Mouse (Mus musculus) bone marrow, adult 2 months (tissue): Measurements from ENCODE around the gene Copa.

ENCODE experiments used
- CTCF ChIP-seq: fragments of 200-500 bp; IDR thresholded peaks from 2 replicates; pipeline ENCODE4 v1.5.1; 2011; ENCODE audit warnings: low read length, control low read depth; ENCODE audit not compliant: control insufficient read depth, insufficient read depth
- POLR2A ChIP-seq: fragments of 200-500 bp; IDR thresholded peaks from 2 replicates; pipeline ENCODE4 v1.6.1; 2011; ENCODE audit warnings: low read depth, mild to moderate bottlenecking, control low read depth, low read length, borderline replicate concordance; ENCODE audit not compliant: control insufficient read depth

DNA sequence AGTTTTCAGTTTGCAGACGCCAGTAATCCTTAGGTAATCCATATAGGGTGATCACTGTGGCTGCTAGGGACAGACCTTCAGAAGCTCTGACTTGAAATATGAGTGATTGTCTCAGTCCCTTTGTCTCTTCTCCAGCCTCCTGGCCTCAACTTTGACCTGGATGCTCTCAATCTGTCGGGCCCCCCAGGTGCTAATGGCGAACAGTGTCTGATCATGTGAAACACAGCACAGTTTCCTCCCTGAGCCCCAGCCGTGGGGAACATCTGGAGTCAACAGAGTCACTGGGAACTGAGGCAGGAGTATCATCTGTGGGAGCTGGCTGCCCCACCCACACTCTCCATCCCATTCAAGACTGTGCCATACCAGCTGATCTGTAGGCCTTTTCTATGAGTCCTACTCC, 51.7 kb downstream of the Copa start:
- TF ChIP-seq CTCF: no peak
- TF ChIP-seq POLR2A: no peak
